Mouse (Mus musculus) heart, adult 2 months (tissue): ENCODE measurements at regions not wholly inside any gene's neighbourhood (a gene's known extent, or its start where the extent isn't known, plus 50 kb on each side); places are given as distances from the start of the nearest gene placed in this dataset.

Experiments
- CTCF ChIP-seq: fragments of 200-600 bp; IDR thresholded peaks from 2 replicates; pipeline ENCODE4 v1.8.1; 2022; ENCODE audit warnings: antibody characterized with exemption, mild to moderate bottlenecking, moderate library complexity
- EP300 ChIP-seq: fragments of 200-500 bp; IDR thresholded peaks from 2 replicates; pipeline ENCODE4 v1.6.1; 2011; ENCODE audit warnings: low read depth, low read length, control low read depth; ENCODE audit not compliant: insufficient read depth

- TF ChIP-seq EP300, result no peak
- no peak for TF ChIP-seq CTCF
Observed at GRCm38 (mm10) chr6:15610208-15610607, 110.3 kb upstream of the Mdfic start.
